Mouse (Mus musculus) urinary bladder, postnatal 10 days (tissue): ENCODE measurements around the gene Klk1b4.
"Not testable (repeated sequence)": the region's sequence is repeated elsewhere in the genome, so short reads cannot be mapped to it uniquely, and the experiment has no call there.

Experiments
- DNase-seq: peaks from one replicate; pipeline ENCODE4 v3.0.0; 2022; ENCODE audit warnings: low spot score

The Klk1b4 gene

GRCm38 (mm10) chr7:44207135-44207534 lies at the start of gene Klk1b4:
TSS of gene Klk1b4 (plus strand) at chr7:44207435.
- not testable (repeated sequence) for DNase-seq

DNA sequence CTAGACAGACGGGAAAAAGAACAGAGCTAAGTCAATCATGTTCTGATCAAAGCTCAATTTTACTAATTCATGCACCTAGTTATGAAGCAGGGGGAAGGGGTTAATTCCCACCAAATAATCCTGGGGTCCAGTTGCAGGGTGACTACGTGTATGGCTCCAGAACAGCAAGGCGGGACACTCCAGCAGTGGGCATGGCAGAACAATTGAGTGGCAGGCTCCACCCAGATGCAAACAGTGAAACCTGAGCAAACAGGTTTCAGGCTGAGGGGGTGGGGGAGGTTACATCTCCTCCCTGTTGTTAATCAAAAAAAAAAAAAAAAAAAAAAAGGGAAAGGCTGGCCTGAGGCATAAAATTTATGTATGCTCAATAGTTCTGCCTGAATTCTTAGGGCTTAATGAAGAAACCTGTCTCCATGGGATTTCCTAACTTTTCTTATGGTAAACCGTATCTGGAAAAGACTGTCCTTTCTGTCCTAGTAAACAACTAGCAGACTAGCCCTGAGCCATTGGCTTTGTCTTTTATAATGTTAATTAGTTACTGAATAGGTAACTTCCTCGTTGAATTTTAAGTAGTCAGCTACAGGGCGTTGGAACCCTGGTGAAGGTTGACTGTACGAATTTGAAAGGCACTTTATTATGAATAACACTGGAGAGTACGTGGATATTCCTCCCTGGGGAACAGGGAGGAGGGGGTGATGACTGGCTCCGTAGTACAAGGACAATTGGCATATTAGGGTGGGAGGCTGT lies 27.8 kb upstream of the Klk1b4 start:
- DNase-seq: no peak

DNA sequence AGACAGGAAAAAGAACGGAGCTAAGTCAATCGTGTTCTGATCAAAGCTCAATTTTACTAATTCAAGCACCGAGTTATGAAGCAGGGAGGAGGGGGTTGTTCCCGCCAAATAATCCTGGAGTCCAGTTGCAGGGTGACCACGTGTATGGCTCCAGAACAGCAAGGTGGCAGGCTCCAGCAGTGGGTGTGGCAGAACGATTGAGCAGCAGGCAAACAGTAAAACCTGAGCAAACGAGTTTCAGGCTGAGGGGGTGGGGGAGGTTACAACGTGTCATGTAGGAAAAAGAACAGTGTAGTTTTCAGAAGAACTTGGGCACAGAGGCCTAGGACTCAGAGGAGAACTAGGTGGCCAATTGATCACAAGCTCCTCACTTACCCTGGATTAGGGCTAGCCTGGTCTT lies 20.7 kb upstream of the Klk1b4 start:
- not testable (repeated sequence) for DNase-seq

DNA sequence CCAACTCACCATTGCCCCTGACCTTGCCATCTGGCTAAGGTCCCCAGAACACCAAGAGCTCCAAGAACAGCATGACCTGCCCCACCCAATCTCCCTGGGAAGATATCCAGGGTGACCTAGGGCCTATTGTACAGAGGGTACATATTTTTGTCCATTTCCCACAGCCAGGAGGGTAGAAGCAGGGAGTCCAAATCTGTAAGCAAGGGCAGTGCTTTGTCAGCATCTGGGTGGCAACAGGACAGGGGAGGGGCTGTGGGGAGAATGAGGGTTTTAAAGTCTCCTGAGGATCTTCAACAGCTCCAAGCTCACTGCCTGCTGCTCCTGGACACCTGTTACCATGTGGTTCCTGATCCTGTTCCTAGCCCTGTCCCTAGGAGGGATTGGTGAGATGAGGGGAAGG lies 19.3 kb upstream of the Klk1b4 start, which contains the start of gene Klk1b24:
Gene Klk1b24 (plus strand): TSS at position 301 of the 400 bp plus-strand sequence.
- not testable (repeated sequence) for DNase-seq

- not testable (repeated sequence) for DNase-seq
These were observed 13.8 kb upstream of the Klk1b4 start for GRCm38 (mm10) chr7:44193466-44193865.

DNA sequence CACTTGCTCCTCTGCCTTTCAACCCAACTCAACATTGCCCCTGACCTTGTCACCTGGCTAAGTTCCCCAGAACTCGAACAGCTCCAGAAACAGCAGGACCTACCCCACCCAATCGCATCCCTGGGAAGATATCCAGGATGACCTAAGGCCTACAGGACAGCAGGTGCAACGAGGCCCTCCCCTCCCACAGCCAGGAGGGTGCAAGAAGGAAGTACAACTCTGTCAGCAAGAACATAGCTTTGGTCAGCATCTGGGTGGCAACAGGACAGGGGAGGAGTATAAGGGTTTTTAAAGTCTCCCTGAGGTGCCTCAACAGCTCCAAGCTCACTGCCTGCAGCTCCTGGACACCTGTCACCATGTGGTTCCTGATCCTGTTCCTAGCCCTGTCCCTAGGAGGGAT lies 9.3 kb upstream of the Klk1b4 start, which contains the start of gene Klk1b3:
Gene Klk1b3 (plus strand): TSS at position 301 of the 400 bp plus-strand sequence.
- no peak for DNase-seq

GRCm38 (mm10) chr7:44208307-44208706 lies 1.1 kb downstream of the Klk1b4 start:
- DNase-seq: no peak

GRCm38 (mm10) chr7:44215645-44216044 lies 8.4 kb downstream of the Klk1b4 start, which contains the start of gene Klk1b5:
TSS of gene Klk1b5 (plus strand) at chr7:44215945.
- DNase-seq: no peak

DNA sequence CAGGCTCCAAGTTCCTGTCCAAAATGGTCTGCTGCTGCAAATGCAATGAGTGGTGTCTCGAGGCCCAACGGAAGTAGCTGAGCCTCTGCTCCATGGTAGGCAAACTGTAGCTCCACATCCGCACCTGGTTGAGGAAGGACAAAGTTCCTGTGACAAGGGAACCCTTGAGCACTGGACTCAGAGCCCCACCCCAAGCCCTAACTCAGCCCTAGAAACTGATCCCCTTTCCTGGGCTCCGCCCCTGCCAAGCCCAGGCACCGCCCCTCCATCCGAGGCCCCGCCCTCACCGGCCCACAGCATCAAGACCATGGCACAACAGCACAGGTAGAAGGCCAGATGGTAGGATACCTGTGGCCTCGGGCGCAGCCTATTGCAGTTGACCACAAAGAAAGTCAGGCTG lies 14.4 kb downstream of the Klk1b4 start:
- not testable (repeated sequence) for DNase-seq

DNA sequence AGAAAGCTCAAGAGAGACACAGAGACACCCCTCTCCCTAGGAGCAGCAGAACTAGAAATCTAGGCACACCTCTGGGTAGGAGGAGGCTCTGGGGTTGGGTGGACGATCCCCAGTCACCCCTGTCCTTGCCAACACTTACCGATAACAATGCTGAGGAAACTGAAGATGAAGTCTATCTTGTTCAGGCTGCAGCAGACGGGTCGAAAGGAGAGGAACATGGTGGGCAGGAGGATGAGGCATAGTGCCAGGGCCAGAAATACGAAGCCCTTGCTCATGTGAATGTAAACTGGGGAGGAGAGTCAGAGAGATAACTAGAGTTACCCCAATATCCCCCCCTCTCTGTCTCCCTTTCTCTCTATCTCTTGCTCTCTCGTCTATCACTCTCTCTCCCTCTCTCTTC lies 15.1 kb downstream of the Klk1b4 start:
- DNase-seq: not testable (repeated sequence)

GRCm38 (mm10) chr7:44225076-44225475 lies 17.8 kb downstream of the Klk1b4 start, which contains the start of gene Klk1:
TSS of gene Klk1 (plus strand) at chr7:44225360.
- DNase-seq: no peak

DNA sequence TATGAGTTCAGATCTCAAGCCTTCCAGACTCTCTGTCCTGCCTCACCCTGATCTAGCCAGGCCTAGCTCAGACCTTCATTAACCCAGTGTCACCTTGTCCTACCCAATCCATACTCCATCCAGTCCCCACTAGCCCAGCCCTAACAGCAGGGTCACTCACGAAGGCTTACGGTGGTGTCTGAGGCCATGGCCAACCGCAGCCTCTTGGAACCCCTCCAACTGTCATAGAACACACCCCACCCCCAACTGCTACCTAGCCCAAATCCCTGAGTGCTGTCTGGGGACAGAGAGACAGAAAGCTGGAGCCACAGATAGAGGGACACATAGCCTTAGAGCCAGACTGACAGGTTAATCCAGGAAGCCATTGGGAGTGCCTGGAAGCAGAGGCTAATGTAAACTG lies 28.7 kb downstream of the Klk1b4 start, which contains the start of gene Gm36864:
Gene Gm36864 (plus strand): TSS at position 269 of the 400 bp plus-strand sequence.
- no peak for DNase-seq

- no peak for DNase-seq
These were observed 32.7 kb downstream of the Klk1b4 start for GRCm38 (mm10) chr7:44239913-44240312.

DNA sequence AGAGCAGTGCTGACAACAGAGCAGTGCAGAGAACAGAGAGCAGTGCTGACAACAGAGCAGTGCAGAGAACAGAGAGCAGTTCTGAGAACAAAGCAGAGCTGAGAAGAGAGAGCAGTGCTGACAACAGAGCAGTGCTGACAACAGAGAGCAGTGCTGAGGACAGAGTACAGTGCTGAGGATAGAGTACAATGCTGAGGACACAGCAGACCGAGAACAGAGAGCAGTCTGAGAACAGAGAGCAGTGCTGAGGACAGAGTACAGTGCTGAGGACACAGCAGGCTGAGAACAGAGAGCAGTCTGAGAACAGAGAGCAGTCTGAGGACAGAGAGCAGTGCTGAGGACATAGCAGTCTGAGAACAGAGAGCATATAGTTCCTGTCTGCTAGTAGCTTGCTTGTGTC lies 33.5 kb downstream of the Klk1b4 start:
- DNase-seq: no peak

GRCm38 (mm10) chr7:44241163-44241562 lies 33.9 kb downstream of the Klk1b4 start:
- no peak for DNase-seq

- DNase-seq: no peak
These were observed 36.8 kb downstream of the Klk1b4 start for GRCm38 (mm10) chr7:44244080-44244479.

GRCm38 (mm10) chr7:44246055-44246983 lies 39.1 kb downstream of the Klk1b4 start, which contains the start of the genes 1700028J19Rik and 2410002F23Rik:
TSS of gene 1700028J19Rik (minus strand) at chr7:44246695.
TSS of gene 2410002F23Rik (plus strand) at chr7:44246722.
- DNase-seq: peak; percentile 65

DNA sequence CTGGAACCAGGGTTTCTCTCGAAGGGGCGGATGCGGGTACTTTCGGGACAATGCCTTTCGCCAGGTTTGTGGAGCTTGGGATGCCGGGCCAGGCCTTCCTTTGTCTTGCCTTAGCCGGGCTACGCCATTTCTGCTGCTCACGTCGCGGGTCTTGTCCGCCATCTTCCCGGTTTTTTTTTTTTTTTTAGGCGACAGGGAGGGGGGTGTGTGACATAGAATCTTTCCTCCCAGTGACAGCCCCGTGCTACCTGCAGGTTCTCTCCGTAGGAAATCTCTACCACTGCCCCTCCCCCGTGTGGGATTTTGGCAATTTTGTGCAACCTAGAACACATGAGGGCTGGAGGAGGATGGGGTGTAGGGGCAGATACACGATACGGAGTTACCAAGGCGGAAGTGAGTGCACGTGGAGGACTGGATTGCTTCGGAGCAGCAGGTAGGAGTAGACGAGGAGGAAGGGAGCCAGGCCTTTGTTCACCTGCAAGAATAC lies 39.8 kb downstream of the Klk1b4 start:
- DNase-seq: no peak

GRCm38 (mm10) chr7:44247971-44248370 lies 40.7 kb downstream of the Klk1b4 start:
- DNase-seq: no peak

DNA sequence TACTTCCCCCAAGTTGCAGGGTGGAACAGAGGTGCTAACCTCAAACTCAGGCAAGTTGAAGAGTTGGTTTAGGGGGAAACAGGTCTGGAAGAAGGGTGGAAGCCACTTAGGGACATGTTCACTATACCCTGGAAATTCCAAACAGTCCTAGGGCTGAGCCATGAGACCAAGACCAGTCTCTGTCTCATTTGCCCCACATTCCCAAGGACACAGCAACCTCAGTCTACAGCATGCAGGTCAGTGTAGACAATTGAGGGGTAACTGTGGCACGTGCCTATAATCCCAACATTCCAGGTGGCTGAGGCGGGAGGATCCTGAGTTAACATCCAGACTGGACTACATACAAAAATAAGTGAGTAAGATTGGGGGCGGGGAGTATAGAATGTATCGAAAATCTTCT lies 42.0 kb downstream of the Klk1b4 start:
- DNase-seq: no peak

DNA sequence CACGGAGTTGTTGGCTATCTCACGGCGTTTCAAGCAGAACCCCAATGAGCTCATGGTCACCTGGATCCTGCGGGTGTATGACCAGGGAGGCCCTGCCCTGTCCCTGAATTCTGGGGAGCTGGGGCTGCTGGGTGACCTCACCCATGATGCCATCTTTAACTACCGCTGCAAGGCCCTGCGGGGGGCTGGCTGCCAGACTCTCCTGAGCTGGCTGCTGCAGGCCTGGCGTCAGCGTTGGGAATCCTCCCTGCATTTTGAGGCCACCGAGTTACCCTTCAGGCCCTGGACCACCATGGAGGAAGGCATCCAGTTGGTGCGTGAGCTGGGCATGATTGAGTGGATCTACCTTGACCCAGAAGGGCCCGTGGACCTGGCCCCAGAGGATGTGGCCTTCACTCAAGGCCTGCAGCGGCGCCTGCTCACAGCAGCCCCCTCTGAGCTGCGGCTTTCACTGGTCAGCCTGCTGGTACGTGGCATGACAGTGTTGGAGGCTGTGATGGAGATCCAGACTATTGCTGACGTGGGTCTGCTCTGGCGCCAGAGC lies 43.6 kb downstream of the Klk1b4 start:
- DNase-seq: not testable (repeated sequence)
